Mouse (Mus musculus) hindbrain, embryonic 15.5 days (tissue): ENCODE results near the gene Npnt. TPM values are rescaled to one million over a fixed set of nuclear protein-coding genes. Genes with fewer than 3 reads are reported as not detected.

Source experiments
- ATAC-seq: fragments of 200-750 bp; cut with Nextera tagmentation; 2 replicates; pipeline ENCODE4 v1.8.0; 2017; ENCODE audit warnings: low read depth, moderate number of reproducible peaks, moderate TSS enrichment; ENCODE audit not compliant: low FRiP score
- H3K27ac ChIP-seq: fragments of 300-500 bp; sonication (generic); replicated peaks from 2 replicates; pipeline ENCODE4 v1.5.1; 2015; ENCODE audit warnings: mild to moderate bottlenecking, inconsistent platforms
- H3K27me3 ChIP-seq: fragments of 300-500 bp; sonication (generic); 2 replicates; pipeline ENCODE4 v1.6.1; 2015; ENCODE audit warnings: control low read depth, inconsistent platforms
- H3K36me3 ChIP-seq: fragments of 300-500 bp; sonication (generic); 2 replicates; pipeline ENCODE4 v1.6.1; 2015; ENCODE audit warnings: control low read depth, inconsistent platforms
- H3K4me1 ChIP-seq: fragments of 300-500 bp; sonication (generic); replicated peaks from 2 replicates; pipeline ENCODE4 v1.6.1; 2015; ENCODE audit warnings: control low read depth, inconsistent platforms
- H3K4me2 ChIP-seq: fragments of 300-500 bp; sonication (generic); 2 replicates; pipeline ENCODE4 v1.6.1; 2015; ENCODE audit warnings: moderate library complexity, mild to moderate bottlenecking, inconsistent platforms
- H3K4me3 ChIP-seq: fragments of 300-500 bp; sonication (generic); 2 replicates; pipeline ENCODE4 v1.5.1; 2015; ENCODE audit warnings: mild to moderate bottlenecking, inconsistent platforms
- H3K9ac ChIP-seq: fragments of 300-500 bp; sonication (generic); 2 replicates; pipeline ENCODE4 v1.6.1; 2015; ENCODE audit warnings: inconsistent platforms
- H3K9me3 ChIP-seq: fragments of 300-500 bp; sonication (generic); 2 replicates; pipeline ENCODE4 v1.6.1; 2016; ENCODE audit warnings: control low read depth, inconsistent platforms
- WGBS: fragments of 180-500 bp; shearing (Covaris S2); methylation state at CpG from one replicate; pipeline ENCODE4 v1.1.7; 2015; 5-methylcytosine and 5-hydroxymethylcytosine counted together
- polyA plus RNA-seq: library from polyadenylated mRNA; unstranded; fragments of >200 nt; fragmentation: Nextera tagmentation; extraction: Ambion mirVana; gene quantifications from 2 replicates; pipeline ENCODE4 v1.2.1, GENCODE M21; 2015

The Npnt gene
- polyA plus RNA-seq, 1 experiment from 2014 or later = 28.4 TPM

- Histone ChIP-seq H3K36me3 (no peaks in the 10 kb centered on the region), H3K9me3 (no peaks in the 10 kb centered on the region), H3K9ac (no peak overlapping the region), H3K27me3 (no peaks in the 10 kb centered on the region), H3K4me1 (0 out of 2 replicates have a peak, but pooled peaks cover 5% of the 10 kb centered on the region), H3K4me2 (no peak overlapping the region), H3K4me3 (no peak overlapping the region), H3K27ac (no peak overlapping the region)
- 76% methylated on average over 7 of the region's 7 CpGs for WGBS
- no peak for ATAC-seq
Measured at GRCm38 (mm10) chr3:132849669-132850068, 100.4 kb downstream of the Npnt start.

- Histone ChIP-seq H3K9me3 (no peaks in the 10 kb centered on the region), H3K4me3 (no peak overlapping the region), H3K4me2 (no peak overlapping the region), H3K9ac (no peak overlapping the region), H3K36me3 (peaks cover 32% of the 10 kb centered on the region), H3K27me3 (no peaks in the 10 kb centered on the region), H3K4me1 (no peaks in the 10 kb centered on the region), H3K27ac (no peak overlapping the region)
- WGBS = 97% methylated on average over 6 of the region's 6 CpGs
- ATAC-seq = no peak
Measured at GRCm38 (mm10) chr3:132842676-132843075, 107.4 kb downstream of the Npnt start.

GRCm38 (mm10) chr3:132839516-132839915 lies 110.6 kb downstream of the Npnt start:
- Histone ChIP-seq H3K27ac (no peak overlapping the region), H3K4me2 (no peak overlapping the region), H3K9ac (no peak overlapping the region), H3K36me3 (peaks cover 32% of the 10 kb centered on the region), H3K9me3 (no peaks in the 10 kb centered on the region), H3K27me3 (no peaks in the 10 kb centered on the region), H3K4me1 (no peaks in the 10 kb centered on the region), H3K4me3 (no peak overlapping the region)
- 88% methylated on average over 8 of the region's 8 CpGs for WGBS
- ATAC-seq = no peak

- Histone ChIP-seq H3K36me3 (peaks cover 32% of the 10 kb centered on the region), H3K4me2 (no peak overlapping the region), H3K9ac (no peak overlapping the region), H3K4me3 (no peak overlapping the region), H3K4me1 (no peaks in the 10 kb centered on the region), H3K27me3 (no peaks in the 10 kb centered on the region), H3K27ac (no peak overlapping the region), H3K9me3 (no peaks in the 10 kb centered on the region)
- WGBS = 92% methylated on average over 14 of the region's 15 CpGs
- no peak for ATAC-seq
Measured at GRCm38 (mm10) chr3:132838656-132839417, 111.3 kb downstream of the Npnt start.

- WGBS = 90% methylated on average over 4 of the region's 4 CpGs
Measured at GRCm38 (mm10) chr3:132837134-132837533, 113.0 kb downstream of the Npnt start.

GRCm38 (mm10) chr3:132835118-132835794 lies 114.8 kb downstream of the Npnt start:
- H3K27ac ChIP-seq = no peak overlapping the region
- no peaks in the 10 kb centered on the region for H3K4me1 ChIP-seq
- no peak overlapping the region for H3K4me3 ChIP-seq
- 85% methylated on average over 6 of the region's 6 CpGs for WGBS
- no peaks in the 10 kb centered on the region for H3K9me3 ChIP-seq
- ATAC-seq = no peak
- H3K9ac ChIP-seq = no peak overlapping the region
- peaks cover 20% of the 10 kb centered on the region for H3K36me3 ChIP-seq
- no peaks in the 10 kb centered on the region for H3K27me3 ChIP-seq
- H3K4me2 ChIP-seq = no peak overlapping the region

More at GRCm38 (mm10) chr3:132837134-132837533, 113.0 kb downstream of the Npnt start:
- Histone ChIP-seq H3K27me3 (no peaks in the 10 kb centered on the region), H3K36me3 (peaks cover 25% of the 10 kb centered on the region), H3K9ac (no peak overlapping the region), H3K27ac (no peak overlapping the region), H3K4me1 (no peaks in the 10 kb centered on the region), H3K4me2 (no peak overlapping the region), H3K4me3 (no peak overlapping the region), H3K9me3 (no peaks in the 10 kb centered on the region)
- no peak for ATAC-seq

Other genes with a start within 250 kb of the Npnt start
- 15.7 and 16.3 TPM in 2 replicates for gene Ints12, start 141.5 kb upstream of the Npnt start, polyA plus RNA-seq
- gene Gstcd, start 141.7 kb upstream of the Npnt start, polyA plus RNA-seq = 3.0 and 3.7 TPM in 2 replicates